Mouse (Mus musculus) kidney, adult 8-10 months (tissue): ENCODE results near the gene 2310034G01Rik.
A peak's percentile ranks its signal among the peaks of the same experiment; 100 is the strongest.

Experiments used
- DNase-seq, 2 experiments: peaks; one replicate each; pipeline ENCODE4 v3.0.0; 2022

Gene 2310034G01Rik

DNA sequence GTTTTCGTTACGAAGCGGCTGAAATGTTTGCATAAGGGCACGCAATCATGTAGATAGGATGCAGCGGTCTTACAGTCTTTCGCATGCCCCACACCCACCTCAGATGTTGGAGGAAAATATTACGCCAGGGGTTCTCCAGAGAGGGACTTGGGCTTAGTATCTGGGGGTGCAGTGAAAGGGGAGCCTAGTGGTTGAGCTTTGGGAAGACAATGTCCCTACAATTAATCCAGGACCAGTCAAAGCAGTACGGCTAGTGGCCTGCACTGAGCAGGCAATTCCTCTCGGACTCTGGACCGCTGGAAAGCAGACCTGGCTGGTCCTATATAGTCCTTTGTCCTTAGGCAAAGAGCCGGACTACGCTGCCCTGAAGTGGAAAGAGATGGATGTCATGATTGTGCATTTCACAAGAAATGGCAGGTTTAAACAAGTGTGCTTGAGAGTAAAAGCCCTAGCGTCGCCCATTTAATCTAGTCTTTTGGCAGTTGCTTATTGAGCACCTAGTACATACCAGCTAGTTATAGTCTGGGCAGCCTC lies 22.5 kb downstream of the 2310034G01Rik start:
- DNase-seq, result no peak

- peak in 1 of 2 experiments; percentile 54 for DNase-seq
Measured at GRCm38 (mm10) chr19:46326756-46327305, 23.3 kb downstream of the 2310034G01Rik start, which contains the start of gene Psd. Psd (minus strand) TSS chr19:46327156.

GRCm38 (mm10) chr19:46326019-46326755 lies 23.9 kb downstream of the 2310034G01Rik start:
- no peak for DNase-seq

- no peak for DNase-seq
Measured at GRCm38 (mm10) chr19:46324918-46325317, 25.2 kb downstream of the 2310034G01Rik start.

DNA sequence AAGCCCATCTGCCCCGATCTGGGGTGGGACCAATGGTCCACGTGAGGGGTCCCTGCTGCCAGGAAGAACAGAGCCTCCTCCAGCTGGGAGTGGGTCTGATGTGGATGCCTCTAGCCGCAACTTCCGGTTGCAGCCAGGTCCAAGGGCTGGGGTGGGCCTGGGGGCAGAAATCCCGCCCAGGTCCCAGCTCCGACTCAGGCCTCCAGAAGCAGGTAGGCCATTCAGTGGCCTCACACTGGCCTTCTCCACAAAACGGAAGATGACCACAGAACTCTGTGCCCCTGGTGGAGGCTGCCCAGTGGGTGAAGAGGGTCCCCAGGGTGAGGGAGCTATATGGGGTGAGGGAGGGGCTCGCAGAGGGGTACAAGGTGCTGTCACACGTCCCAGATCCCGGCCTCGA lies 25.7 kb downstream of the 2310034G01Rik start:
- DNase-seq, result no peak

- no peak for DNase-seq
Measured at GRCm38 (mm10) chr19:46323716-46324115, 26.4 kb downstream of the 2310034G01Rik start.

DNA sequence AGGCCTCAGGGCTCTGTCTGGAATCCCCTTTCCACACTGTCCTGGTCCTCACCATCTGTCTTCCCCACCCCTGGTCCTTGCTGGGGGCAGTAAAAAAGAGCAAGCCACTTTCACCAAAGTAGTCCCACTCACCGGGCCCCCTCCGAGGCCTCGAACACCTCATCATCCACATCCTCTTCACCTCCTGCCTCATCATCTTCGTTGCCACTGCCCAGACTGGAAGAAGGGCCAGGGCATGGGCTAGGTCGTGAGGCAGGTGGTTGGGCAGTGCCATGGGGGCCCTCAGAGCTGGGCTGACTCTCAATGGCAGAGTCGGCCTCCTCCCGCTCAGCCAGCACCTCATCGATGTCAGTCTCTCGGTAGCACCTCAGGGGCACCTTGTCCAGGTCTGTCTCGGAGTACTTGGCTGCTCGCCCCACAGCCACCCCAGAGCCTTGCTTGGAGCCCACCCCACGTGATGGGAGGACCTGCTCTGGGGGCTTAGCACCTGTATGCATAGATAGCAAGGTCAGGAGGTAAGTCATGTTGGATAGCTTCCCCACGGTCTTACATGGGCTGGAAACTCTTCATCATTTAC lies 27.0 kb downstream of the 2310034G01Rik start:
- DNase-seq, result no peak

DNA sequence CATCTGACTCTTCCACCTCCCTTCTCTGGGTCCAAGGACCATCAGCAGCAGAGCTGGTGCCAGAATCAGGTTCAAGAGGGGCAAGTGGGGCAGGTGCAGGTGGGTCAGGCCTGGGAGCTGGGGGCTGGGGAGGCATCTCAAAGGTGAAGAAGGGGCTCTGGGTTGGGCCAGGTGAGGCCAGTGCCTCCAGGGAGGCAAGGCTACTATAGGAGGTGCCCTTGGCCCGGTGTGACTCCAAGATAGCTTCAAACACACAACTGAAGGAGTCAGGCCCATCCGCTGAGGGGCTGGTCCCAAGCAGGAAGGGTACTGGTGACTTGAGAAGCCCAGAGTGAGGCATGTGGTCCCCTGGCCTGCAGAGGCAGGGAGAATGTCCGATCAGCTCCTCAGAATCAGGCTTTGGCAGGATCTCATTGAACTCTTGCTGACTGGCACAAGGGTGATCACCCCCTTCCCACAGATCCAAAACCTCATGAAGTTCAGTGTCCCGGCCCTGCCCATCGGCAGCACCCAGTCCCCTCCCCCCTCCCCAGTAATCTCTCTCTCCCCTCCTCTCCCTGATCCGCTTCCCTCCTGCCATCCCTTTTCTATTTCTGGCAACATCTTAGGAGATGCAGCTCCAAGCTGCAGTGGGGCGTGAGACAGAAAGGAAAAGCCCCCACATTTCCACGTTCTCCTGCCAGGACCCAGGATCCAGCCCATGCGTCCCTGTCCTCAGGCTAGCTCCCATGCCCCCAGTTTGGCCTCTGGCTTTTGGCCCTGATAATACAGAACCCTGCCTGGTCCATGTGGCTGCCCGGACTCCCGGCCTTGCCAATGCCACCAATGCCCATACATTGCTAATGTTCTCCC lies 27.7 kb downstream of the 2310034G01Rik start:
- DNase-seq, result no peak

- no peak for DNase-seq
Measured at GRCm38 (mm10) chr19:46321101-46321943, 28.8 kb downstream of the 2310034G01Rik start.

- DNase-seq, result no peak
Measured at GRCm38 (mm10) chr19:46320076-46320785, 29.9 kb downstream of the 2310034G01Rik start.

GRCm38 (mm10) chr19:46318586-46319378 lies 31.3 kb downstream of the 2310034G01Rik start:
- peak in 1 of 2 experiments; percentile 41 for DNase-seq

GRCm38 (mm10) chr19:46318031-46318471 lies 32.1 kb downstream of the 2310034G01Rik start:
- DNase-seq, result no peak

DNA sequence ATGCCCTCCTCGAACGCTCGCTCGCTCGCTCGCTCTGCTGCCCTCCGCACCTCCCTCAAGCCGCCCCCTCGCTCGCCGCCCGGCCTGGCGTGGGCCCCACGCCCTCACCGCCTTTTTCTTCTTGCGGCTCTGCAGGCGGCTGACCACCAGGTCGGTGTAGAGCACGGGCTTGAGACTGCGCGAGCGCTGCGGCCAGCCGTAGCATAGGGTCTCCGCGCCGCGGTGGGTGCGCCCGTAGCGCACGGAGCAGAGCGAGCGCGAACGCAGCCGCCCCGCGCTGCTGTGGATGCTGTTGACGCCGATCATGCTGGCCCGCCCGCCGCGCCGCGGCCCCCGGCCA lies 32.6 kb downstream of the 2310034G01Rik start:
- DNase-seq, result no peak

DNA sequence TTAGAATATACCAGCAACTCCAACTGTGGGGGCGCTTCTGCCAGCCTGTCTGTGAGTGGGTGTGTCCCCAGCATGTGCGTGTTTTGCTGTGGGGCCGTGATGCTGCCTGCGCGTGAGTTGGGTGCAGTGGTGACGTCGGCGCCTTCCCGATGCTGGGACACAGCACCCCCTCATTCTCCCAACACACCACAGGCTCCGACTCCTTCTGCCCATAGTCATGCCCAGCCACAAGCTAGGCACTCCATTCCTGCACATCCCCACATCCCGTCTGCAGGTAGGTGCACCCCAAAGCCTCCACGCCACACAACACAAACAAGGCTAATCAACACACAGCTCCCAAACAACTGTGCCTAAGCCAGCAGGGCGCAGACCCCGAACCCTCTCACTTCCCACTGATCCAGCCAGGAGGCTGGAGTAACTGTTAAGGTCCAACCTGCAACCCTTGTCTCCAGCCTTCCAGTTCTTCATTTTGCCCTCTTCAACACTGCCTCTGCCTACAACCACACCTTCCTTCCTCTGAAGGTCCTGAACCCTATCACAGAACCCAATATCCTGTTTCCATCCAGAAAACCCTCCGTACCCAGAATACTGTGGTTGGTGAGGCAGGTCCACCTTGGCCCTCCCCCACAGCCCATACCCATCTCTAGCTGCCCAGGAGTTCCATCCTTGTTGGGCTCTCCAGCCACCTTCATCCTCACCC lies 33.1 kb downstream of the 2310034G01Rik start:
- no peak for DNase-seq

- no peak for DNase-seq
Measured at GRCm38 (mm10) chr19:46315752-46316610, 34.1 kb downstream of the 2310034G01Rik start.

DNA sequence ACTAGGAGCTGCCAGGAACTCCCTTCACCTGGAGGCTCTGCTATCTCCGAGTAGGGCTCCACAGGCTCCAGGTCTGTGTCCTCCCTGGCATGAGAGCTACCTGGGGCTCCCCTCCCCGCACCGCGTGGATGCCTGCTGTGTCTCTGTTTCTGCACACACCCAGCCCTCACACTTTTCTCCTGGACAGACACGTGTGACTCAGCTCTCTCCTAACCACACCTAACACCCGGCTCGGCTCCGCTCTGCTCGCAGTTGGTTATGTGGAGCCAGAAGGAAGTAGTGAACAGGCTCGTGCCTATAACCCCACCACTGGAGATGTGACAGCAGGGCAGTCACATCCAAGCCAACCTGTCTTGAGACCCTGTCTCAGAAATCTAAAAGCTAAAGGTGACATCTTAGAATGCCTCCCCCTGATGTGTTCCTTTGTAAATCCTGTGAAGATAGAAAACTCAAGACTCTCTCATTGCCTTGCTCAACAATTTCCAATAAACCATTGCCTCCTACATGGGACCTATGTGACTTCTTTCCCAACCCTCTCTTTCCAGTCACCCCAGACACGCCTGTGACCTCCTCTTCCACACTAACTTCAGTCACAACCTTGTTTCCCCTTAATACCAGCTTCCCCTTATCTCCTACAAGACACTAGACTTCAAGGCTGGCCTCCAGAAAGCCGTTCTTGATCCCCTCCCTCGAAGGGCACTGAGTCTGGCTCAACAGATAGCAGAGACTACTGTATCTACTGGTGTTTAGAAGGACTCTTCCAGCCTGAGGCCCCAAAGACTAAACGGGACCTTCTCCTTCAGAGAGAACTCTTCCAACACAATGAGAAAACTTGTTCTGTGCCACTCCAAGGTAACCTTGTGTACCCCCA lies 35.0 kb downstream of the 2310034G01Rik start:
- no peak for DNase-seq

- DNase-seq, result peak in 1 of 2 experiments; percentile 40
Measured at GRCm38 (mm10) chr19:46314151-46314601, 35.9 kb downstream of the 2310034G01Rik start.

- no peak for DNase-seq
Measured at GRCm38 (mm10) chr19:46313591-46313990, 36.5 kb downstream of the 2310034G01Rik start.
